Mouse (Mus musculus) thymus, postnatal 4 days (tissue): ENCODE measurements around the gene Cacna1c.

Experiments
- DNase-seq: peaks from one replicate; pipeline ENCODE4 v3.0.0; 2021

Cacna1c gene

DNA sequence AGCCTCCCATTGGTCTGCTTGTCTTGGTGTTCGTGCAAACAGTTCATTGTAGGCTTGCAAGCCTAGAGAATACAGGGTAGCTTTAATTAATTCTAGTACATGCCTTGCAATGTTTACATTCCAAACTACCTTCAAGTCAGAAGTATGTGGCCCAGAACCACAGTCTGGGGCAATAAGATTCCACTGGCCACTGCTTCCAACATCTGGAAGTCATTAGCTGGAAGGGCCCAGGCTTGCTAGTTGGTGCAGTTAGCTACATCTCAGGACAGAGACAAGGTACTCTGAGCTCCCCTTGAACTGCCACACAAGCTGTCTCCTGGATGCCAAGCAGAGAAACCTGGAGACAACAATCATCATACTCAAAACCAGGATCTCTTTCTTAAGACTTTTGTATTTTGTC lies 288.5 kb downstream of the Cacna1c start:
- DNase-seq: no peak

DNA sequence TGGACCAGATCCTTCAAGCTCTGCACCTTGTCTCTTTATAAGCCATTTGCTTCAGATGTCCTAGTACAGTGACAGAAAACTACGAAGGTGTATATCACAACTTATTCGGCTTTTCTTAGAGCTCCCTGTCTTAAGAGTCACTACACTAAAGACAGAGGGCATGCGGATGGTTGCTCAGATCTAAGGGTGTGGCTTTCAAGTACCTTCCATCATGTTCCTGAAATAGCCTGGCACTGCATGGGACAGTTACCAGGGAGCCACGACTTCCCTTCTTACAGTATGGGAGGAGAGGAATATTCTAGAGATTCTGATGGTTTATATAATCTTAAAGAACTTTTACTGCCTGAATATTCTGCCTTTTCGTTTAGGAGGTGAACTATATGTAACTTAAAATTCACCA lies 289.3 kb downstream of the Cacna1c start:
- no peak for DNase-seq

DNA sequence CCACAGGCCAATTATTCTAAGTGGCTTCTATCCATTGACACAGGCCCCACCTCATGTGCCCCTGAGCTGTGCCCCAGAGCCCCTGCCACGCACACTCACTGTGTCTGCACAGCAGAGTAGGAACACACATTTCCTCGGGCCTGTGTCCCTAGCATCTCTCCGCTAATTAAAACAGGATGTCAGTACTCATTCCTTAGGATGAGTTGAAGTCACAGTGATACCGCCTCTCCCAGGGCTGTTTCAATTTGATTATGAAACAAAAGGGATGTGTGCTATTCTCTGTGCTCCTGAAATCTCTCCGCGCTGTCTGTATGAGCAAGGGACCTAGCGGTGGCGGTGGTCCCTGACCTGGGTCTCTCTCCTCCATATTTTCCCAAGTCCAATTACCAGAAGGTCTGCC lies 296.5 kb downstream of the Cacna1c start:
- DNase-seq: no peak

DNA sequence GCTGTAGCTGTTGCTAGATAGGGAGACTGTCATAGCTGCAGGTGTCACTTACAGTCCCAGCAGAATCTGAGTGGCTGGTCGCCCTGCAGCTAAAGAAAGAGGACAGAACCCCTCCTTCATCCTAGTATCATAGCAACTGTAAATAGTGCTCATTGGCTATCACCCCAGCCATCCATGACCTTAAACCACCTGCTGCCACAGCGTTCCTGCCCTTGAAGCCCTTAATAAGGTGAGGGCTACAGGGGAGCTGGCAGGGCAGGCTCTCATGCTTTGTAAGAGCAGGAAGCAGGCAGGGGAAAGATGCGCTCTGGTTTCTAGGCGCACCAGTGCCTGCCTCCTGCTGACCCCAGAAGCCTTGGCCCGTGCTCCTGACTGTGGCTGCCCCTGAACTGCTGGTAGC lies 299.1 kb downstream of the Cacna1c start:
- no peak for DNase-seq

DNA sequence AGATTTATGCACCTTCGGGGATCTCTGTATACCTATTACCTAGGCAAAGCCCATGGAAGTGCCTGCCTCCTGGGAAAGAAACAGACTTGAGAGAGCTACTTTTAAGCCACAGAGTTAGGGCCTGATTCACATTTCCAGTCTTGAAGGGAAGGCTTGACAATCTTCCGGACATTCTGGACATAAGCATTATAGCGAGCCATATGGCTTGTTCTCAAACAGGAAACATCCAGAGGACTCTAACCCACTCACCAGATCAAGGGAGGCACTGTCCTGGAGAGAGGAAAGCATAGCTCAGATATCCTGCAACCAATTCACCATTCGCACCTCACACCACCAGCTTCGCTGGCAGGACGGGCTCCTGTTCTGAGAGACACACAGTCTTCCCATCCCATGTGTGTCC lies 302.2 kb downstream of the Cacna1c start:
- DNase-seq: no peak

DNA sequence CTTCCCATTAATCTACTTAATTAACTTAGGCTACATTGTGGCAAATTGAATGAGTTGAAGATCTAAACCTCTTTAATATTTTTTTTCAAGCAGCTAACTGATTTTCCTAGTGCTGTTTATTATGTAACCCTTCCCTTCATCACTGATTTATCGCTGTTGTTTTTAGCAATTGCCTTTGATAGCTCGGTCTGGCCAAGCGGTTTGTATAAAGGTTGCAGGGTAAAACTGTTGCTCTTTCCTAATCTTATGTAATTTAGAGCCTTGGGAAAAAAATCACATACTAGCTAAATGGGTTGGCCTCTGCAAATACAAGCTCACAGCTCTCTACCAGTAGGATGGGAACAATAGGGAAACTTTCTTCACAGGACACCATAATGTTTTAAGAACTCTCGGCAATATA lies 306.8 kb downstream of the Cacna1c start:
- no peak for DNase-seq

DNA sequence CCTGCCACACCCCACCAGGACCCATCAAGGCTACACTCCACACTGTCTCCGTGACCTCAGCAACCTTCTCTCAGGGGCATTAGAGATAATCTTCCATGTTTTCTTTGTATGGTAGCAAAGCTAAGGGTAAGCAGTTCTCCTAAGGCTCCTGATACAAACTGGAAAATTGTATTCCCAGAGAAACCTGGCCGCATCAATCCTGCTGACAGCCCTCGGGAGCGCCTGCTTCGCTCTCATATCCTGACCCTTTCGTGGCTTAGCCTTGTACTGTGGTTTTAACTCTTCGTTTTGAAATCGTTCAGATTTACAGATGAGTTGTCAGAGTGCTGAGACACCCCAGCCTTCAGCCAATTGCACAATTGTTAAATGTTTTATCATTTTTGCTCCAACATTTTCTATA lies 309.2 kb downstream of the Cacna1c start:
- no peak for DNase-seq

DNA sequence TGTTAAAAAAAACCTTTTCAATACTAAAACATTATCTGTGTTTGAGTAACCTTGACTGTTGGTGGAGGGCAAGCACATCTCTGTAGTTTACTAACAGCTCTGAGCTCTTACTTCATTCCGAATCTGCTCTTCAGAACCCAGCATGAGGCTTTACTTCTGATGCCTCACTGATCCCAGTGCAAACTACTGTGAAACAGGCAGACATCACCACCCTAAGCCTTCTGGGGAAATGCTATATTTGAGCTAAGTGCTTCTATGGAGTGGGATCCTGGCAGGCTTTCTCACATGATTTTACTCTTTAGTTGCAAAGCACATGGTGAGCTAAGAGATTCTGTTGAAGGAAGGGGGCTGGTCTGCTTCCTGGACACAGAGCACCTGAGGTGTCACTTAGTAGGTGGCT lies 311.3 kb downstream of the Cacna1c start:
- DNase-seq: no peak

DNA sequence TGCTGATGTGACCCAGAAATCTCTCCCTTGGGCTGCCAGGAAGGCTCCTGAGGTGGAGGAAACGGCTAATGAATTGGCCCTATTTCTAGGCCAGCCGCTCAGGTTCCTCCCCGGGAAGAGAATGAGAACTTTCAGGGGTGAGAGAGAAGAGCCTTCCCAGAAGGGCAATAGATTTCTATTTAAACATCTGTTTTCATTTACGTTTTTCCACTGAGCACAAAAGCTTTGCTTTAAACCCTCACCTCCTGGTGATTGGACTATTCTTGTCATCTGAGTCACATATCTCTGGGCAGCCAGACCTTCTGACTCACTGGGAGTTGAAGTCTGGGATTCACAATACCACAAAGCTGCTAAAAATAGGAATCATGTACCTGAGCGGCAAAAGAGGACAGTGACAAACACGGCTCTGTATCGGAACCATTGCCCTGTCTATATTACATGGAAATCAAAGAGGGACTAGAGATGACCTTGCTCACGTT lies 312.1 kb downstream of the Cacna1c start:
- DNase-seq: no peak

DNA sequence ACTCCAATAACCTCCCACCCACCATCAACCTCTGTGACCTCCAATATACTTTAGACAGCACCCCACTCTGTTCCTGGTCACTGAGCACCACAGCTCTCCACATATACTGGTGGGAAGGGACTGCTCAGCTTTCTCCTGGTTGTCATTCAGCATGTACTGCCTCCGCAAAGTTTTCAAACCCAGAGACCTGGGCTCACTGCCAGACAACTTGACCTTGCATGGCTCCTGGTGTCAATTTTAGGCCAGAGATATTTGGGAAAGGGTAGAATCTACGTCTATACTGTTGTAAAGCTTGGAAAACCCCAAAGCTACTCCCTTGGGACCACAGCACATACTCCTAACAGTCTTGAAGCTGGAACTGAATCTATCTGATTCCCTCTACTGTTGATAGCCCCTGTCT lies 320.0 kb downstream of the Cacna1c start:
- DNase-seq: no peak

DNA sequence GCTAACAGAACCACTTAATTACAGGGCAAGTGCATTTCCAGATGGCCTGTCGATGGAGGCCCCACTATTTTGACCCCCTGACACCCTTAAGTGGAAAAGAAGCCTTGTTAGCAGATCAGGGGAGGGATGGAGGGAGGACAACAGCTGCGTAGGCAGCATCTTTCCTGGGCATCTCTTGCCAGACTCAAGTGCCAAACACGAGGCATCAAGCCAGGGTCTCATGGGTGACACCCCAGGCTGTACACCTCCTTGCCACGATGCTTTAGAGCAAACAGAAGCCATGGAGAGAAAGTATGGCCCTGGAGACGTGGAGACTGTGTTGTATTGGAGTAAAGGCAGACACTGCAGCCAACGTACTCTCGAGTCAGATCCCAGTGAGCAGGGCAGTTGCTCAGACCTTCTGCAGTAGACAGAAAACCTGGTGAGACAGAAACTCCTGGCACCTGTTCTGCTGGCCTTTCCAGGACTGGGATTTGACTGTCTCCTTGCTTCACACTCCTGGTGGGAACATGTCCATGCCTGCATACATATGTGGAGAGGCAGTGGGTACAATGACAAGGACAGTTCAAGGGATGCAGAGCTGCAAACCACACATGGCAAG lies 325.9 kb downstream of the Cacna1c start:
- no peak for DNase-seq

DNA sequence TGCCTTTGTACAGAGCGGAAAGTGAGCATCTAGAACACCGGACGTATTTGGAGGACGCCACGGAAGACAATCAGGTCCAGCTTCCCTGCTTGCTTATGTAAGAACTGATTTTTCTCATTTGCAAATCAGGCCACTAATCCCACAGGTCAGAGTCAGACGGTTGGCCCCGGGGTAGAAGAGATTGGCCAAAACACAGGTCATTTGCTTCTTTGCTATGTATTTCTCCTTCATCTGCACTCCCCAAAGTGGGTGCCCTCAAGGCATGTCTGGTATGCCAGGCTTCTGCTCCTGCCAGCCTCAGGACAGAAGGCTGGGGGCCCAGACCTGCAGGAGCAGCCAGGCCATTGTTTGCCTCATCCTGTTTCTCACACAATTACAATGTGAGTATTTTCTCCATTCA lies 328.8 kb downstream of the Cacna1c start:
- no peak for DNase-seq

DNA sequence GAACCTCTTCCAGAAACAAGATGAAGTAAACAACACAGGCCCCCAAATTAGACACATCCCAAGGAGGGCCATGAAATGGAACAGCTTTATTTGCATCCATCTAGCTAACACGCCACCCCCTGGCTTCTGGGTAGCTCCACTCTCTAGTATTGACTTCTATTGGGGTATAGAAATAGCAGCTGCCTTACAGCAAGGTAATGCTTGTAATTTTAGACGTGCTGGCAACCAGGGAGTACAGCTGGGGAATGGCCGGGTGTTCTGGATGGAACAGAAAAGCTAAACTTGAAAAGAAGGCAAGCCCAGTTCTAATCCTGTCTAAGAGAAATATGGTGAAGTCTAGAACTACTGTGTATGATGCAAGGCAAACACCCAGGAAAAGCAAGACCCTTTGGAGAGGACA lies 329.3 kb downstream of the Cacna1c start:
- no peak for DNase-seq

DNA sequence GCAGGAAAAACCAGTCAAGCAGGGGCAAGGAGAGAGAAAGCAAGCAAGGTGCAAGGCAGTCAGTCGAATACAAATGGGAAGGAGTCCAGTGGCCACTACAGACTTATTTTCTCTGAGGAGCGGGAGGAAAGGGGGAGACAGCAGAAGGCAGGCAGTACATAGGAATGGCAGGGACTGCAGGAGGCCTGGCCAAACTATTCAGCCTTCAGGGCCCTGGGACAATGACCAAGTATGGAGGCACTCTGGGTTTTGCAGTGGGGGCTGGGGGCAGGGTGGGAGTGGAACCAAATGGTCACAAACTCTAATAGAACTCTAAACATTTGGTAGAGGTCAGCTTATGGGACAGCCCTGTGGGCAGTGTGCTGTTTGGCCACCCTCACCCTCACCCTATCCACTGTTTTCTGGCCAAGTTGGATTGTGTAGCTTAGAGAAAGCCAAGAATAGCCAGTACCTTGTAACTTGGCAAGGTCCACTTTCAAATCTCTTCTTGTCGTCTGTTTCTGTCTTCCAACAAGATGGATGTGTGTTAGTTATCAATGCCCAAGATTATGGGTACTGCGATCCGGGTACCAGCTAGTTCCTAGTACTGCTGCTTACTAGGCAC lies 330.3 kb downstream of the Cacna1c start:
- no peak for DNase-seq

DNA sequence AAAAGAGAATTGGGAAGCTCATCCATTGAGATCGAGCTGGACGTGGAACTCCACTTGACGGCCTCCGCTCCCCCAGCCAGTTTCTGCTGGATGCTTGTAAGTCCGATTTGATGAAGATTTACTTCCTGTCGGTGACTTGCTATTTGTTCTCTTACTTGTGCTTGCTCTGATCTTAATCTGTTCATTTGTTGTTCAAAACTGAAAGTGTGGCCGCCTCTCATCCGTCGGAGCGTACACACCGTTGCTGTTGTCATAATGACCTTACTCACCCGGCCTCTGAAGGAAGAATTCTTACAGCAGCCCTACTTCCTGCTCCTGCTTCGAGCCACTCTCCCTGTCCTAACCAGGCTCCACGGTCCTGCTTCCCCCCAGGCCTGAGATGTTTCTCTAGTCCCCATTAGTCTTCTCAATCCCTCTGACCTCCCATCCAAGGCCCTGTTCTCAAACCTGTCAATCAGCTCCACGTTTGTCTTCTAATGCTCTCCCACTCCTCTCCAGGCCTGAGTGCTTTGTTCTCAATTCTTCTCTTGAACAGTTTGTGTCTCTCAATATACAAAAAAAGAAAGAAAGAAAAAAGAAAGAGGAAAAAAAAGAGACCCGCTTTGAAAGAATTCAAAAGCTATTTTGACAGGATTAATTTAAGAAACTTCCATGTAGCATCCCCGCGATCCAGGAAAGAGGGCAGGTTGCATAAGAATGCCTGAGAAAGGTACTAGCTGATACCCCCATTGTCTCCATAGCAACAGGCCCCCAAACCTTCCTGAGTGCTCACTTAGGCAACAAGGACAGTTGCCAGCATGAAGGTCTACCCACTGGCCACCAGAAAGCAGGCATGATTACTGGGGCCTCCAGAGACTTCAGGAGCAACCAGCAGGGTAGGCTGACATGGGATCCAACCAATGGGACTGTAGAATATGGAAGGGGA lies 331.3 kb downstream of the Cacna1c start:
- DNase-seq: no peak

DNA sequence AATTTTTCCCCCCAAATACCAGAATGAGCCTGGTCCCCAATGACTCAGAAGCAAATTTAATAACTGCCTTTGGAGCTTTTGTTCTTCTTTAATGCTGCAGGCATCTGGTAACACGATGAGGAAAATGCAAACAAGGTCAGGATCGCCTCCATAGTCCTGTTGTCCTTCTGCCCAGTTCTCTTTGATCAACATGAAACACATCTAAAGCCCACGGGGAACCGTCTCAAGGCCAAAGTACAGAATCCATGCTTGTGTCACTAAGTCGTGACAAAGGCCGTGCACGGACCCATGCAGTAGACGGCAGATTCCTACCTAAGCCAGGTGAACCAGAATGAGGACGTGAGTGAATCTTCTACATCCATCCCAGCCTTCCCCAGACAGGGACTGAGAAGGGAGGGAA lies 333.5 kb downstream of the Cacna1c start:
- no peak for DNase-seq

DNA sequence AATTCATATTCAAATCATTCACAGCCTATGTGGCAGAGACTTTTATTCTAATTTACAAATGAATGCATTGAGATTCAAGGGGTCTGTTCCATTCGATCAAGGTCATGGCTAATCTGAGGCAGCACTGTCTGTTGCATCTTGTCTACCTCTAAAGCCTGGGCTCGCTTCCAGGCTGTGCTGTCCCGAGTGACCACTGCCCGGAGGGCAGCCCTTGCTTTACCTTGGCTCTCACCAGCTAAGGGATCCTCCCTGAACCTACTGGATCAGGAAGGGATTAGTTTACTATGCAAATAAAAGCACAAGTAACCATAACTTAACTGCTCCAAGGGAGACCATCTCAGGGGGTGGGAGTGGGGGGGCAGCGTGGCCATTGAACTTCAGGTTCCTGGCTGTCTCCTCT lies 334.1 kb downstream of the Cacna1c start:
- no peak for DNase-seq

DNA sequence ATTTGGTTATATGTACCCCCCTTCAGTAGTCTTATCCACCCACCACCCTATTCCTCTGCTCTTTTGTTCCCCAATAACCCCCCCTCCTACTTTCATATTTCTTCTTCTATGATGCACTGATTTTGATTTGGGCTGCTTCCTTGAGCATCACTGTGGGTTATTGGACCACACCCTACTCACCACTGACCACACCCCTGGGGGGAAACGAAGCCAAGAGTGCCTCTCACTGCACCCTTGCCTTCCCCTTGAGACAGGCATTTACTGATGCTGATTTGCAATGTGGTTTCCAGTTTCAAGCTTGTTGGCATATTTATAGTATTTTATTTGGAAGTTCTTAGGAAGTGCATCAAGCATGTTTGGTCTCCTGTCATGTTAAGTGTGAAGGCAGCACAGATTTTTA lies 337.8 kb downstream of the Cacna1c start:
- DNase-seq: no peak

DNA sequence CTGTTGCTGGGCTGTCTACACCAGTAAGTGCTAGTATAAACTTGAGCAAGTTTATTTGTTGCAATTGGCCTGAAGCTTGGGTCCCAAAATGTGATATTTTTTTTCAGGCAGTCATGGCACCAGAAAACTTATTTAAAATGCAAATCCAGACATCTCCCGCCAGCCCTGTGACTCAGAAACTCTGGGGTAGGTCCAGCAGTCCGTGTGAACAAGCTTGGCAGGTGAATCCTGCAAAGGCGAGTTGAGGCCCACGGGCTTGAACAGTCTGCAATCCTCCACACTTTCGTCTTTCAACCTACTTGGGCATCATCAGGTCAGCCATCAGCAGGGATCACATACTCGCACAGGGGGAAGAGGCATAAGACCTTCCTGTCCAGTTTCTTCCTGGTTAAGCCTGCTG lies 344.1 kb downstream of the Cacna1c start:
- no peak for DNase-seq

DNA sequence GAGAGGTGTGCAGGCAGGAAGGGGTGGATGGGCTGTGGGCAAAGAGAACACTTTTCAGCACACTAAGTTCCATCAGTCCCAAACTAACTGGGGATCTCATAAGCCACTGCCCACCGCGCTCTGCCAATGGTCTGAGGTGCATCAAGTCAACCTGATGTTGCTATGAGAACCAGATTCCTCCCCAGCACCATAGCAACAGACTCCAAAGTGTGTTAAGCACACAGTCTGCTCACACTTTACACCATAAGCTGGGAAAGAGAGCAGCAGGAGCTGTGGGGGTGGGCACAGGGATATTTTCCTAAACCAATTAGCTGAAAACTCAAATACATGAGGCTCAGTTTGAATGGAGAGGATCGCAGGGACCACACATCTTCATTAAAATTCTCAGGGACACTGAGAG lies 345.1 kb downstream of the Cacna1c start:
- no peak for DNase-seq

DNA sequence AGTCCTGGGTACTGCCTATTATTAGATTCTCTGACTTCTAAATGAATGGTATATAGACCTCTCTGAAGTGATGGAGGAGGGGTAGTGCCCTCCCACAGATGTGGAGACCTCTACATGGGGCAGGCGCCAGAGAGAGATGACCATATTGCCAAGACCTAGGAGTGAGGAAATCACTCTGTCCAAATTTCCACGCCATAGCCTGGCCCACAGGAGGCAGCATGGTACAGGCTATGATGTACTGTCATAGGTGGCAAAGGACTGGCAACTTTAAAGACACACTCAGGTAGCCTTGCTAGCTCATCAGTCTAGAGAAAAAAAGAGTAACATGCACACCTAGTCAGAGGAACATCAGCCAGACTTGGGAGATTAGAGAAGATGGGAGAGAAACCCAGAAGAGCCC lies 347.6 kb downstream of the Cacna1c start:
- peak; percentile 30 for DNase-seq

DNA sequence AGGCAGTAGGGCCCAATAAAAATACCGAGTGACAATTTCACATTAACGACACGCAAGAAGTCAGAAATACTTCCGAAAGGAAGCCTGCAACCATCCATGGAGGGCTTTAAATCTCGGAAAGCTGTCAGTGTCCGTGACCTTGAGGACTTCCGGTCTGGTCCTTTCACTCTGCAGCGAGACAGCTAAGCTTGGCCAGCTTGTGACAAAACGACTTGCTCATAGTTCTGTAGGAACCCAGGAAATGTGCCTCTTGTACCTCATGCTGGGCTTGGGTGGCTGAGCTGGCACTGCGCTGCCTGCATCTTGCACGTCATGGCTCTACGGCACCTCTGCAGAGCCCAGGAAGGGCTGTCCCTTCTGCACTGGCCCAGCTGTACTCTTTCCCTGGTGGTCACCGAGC lies 348.5 kb downstream of the Cacna1c start:
- no peak for DNase-seq

DNA sequence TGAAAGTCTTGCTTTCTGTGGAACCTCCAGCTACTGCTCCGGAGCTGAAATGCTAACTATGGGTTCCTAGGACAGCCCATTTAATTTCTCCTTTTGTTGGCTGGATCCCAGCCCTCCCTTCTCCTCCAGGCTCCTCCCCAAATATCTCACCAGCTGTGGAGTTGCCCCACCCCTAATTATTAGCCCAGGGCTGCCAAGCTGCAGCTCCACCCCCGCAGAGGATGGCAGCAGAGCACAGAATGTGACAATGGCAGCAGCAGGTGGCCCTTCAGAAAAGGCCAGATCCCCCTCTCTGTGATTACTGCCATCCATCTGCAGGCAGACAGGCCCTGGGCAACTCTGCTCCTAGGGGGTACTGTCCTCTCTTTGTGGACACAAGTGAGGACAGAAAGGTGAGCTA lies 350.4 kb downstream of the Cacna1c start:
- DNase-seq: no peak

DNA sequence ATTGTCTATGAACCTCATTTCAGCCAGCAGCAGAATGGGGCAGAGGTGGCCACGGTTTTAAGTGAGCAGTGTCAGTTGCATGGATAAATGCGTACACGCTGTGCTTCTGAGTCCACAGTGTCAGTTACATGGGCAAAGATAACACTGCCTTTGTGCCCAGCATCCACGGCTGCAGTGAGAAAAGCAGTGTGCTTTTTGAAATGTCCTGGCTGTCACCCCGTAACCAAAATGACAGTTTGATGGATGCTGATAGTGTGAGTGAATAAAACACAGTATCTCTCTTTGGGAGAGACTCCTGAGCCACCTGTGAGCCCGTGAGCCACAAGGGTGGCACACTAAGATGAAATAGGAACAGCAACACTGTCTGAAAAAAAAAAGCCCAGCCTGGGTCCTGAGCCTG lies 351.0 kb downstream of the Cacna1c start:
- no peak for DNase-seq
